Mouse (Mus musculus): Measurements from ENCODE around the gene Bloc1s6. TPM values are rescaled to one million over a fixed set of nuclear protein-coding genes. Genes with fewer than 3 reads are reported as not detected.

Bloc1s6 gene
- polyA plus RNA-seq (2014; fragmentation: Nextera tagmentation; extraction: Ambion mirVana) = 49.6 and 53.9 TPM in 2 replicates

DNA sequence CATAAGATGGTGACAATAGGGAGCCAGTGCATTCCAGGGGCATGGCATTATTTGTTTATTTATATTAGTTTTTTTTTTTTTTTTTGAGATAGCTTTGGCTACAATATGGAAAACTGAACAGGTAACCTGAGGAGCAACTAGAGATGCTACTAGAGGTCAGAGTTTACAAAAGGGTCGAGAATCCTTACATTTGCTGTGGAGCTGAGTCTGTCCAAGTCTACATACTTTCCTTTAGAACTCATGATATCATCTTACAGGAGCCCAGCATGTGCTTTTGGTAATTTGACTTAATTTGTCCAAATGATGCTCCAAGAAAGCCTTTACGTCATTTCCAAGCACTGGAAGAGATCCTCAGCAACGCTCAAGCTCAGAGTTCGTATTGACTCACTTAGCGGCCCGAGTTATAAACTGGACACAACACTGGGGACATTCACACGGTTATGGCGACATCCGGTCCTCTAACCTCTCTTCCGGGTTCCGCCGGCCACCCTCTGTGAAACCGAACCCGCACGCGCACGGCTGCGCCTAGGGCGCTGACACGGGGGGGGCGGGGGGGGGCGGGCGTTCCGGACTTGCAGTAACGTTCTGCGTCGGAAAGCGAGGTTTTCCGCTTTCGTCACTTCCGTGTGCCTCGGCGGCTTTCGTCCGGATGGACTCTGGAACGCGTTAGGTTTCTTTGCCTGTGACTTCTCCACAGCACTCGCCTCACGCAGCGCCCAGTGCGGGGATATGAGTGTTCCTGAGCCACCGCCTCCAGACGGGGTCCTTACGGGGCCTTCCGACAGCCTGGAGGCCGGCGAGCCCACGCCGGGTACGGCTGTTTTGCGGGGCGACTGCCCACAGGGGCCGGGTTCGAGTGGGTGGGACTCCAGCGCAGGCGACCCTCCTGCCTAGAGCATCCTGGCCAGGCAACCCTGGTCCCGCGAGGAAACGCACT lies at the start of gene Bloc1s6:
Gene Bloc1s6 (plus strand): TSS at position 610 of the 937 bp plus-strand sequence.
- Histone ChIP-seq H3K9ac (ENCODE audit: low read length) (peak within 1 kb of the TSS; percentile 74), H3K36me3 (ENCODE audit: control insufficient read depth, insufficient read depth, low read length) (no peaks in the 10 kb centered on the region), H3K9me3 (ENCODE audit: control insufficient read depth, low read length) (no peaks in the 10 kb centered on the region), H3K4me1 (replicated peaks; ENCODE audit: control insufficient read depth, insufficient read depth, low read length) (peaks cover 8% of the 10 kb centered on the region), H3K27me3 (replicated peaks; ENCODE audit: control insufficient read depth, insufficient read depth, low read length) (peaks cover 3% of the 10 kb centered on the region; the same call in 1 of the 2 replicates), H3K27ac (ENCODE audit: low read depth) (peak within 1 kb of the TSS; percentile 75), H3K4me2 (ENCODE audit: low read length) (peak within 1 kb of the TSS; percentile 83), H3K4me3 (ENCODE audit: low read depth, low read length) (peak within 1 kb of the TSS; percentile 80)
- WGBS = 1% methylated on average over 48 of the region's 59 CpGs
- DNase-seq (ENCODE audit: low spot score) = peak; percentile 97
- peak; percentile 92 for ATAC-seq (replicated peaks; ENCODE audit: low FRiP score, low TSS enrichment, low read depth)

DNA sequence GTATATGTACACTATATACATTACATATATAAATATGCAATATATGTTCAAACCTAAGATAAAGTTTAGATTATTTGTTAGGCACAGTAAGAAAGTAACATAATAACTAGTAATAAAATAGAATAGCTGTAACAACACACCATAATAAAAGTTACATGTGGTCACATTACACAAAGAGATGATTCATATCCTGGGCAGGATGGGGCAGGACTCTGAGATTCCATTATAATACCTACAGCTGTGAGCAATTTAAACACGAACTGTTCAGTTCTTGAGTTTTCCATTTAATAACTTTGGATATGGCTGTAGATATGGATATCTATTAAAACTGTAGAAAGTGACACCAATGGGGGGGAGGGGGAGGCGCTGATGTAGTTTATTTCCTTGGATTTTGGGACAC lies 40.8 kb upstream of the Bloc1s6 start:
- WGBS = 75% methylated on average over 2 of the region's 2 CpGs

DNA sequence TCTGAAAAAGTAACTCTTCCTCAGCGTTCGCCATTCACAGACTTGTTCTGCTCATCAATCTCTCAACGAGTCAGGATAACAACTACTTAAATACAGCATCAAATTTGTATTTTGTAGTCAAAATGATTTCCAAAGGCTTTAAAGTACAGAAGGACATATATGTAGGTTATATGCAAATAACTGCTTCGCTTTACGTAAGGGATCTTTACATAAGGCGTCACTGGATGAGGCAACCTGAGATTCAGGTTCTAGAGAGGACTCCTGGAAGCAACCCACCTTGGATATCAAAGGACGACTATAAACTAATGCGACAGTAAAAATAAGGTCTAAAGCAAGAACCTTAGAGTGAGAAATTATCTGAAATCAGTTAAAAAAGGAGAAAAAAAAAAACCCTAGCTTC lies 37.3 kb upstream of the Bloc1s6 start:
- Histone ChIP-seq H3K9me3 (ENCODE audit: control insufficient read depth, low read length) (no peaks in the 10 kb centered on the region), H3K4me3 (ENCODE audit: low read depth, low read length) (peak overlapping the region; percentile 76), H3K4me2 (ENCODE audit: low read length) (peak overlapping the region; percentile 86), H3K27ac (ENCODE audit: low read depth) (no peak overlapping the region), H3K4me1 (replicated peaks; ENCODE audit: control insufficient read depth, insufficient read depth, low read length) (peaks cover 11% of the 10 kb centered on the region), H3K27me3 (replicated peaks; ENCODE audit: control insufficient read depth, insufficient read depth, low read length) (no peaks in the 10 kb centered on the region), H3K36me3 (ENCODE audit: control insufficient read depth, insufficient read depth, low read length) (no peaks in the 10 kb centered on the region), H3K9ac (ENCODE audit: low read length) (peak overlapping the region; percentile 71)
- 66% methylated on average over 8 of the region's 8 CpGs for WGBS
- ATAC-seq (replicated peaks; ENCODE audit: low FRiP score, low TSS enrichment, low read depth) (no peak), DNase-seq (ENCODE audit: low spot score) (no peak)

More for the DNA sequence above, 40.8 kb upstream of the Bloc1s6 start:
- Histone ChIP-seq H3K4me2 (ENCODE audit: low read length) (no peak overlapping the region), H3K4me1 (replicated peaks; ENCODE audit: control insufficient read depth, insufficient read depth, low read length) (peaks cover 11% of the 10 kb centered on the region), H3K4me3 (ENCODE audit: low read depth, low read length) (no peak overlapping the region), H3K9me3 (ENCODE audit: control insufficient read depth, low read length) (no peaks in the 10 kb centered on the region), H3K27ac (ENCODE audit: low read depth) (no peak overlapping the region), H3K9ac (ENCODE audit: low read length) (no peak overlapping the region), H3K27me3 (replicated peaks; ENCODE audit: control insufficient read depth, insufficient read depth, low read length) (no peaks in the 10 kb centered on the region), H3K36me3 (ENCODE audit: control insufficient read depth, insufficient read depth, low read length) (no peaks in the 10 kb centered on the region)
- ATAC-seq (replicated peaks; ENCODE audit: low FRiP score, low TSS enrichment, low read depth) (no peak), DNase-seq (ENCODE audit: low spot score) (no peak)

DNA sequence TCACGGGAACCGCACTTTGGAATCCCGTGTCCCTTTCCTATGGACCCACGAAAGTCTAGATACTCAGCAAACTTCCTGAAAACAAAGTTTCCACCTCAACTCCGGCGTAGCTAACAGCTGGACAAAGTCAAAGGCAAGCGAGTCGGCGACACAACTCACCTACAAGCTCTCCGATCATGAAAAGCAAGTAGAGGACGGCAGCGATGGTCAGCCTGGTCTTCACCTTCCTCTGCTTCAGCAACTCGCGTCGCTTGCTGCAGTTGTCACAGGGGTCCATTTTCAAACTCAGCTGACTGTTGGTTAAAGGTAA lies 36.5 kb upstream of the Bloc1s6 start:
- ATAC-seq (replicated peaks; ENCODE audit: low FRiP score, low TSS enrichment, low read depth) (no peak), DNase-seq (ENCODE audit: low spot score) (no peak)
- Histone ChIP-seq H3K4me2 (ENCODE audit: low read length) (peak overlapping the region; percentile 86), H3K27ac (ENCODE audit: low read depth) (peak overlapping the region; percentile 59; the same call in 1 of the 2 replicates), H3K9ac (ENCODE audit: low read length) (peak overlapping the region; percentile 71), H3K36me3 (ENCODE audit: control insufficient read depth, insufficient read depth, low read length) (no peaks in the 10 kb centered on the region), H3K4me1 (replicated peaks; ENCODE audit: control insufficient read depth, insufficient read depth, low read length) (peaks cover 11% of the 10 kb centered on the region), H3K4me3 (ENCODE audit: low read depth, low read length) (peak overlapping the region; percentile 76), H3K9me3 (ENCODE audit: control insufficient read depth, low read length) (no peaks in the 10 kb centered on the region), H3K27me3 (replicated peaks; ENCODE audit: control insufficient read depth, insufficient read depth, low read length) (no peaks in the 10 kb centered on the region)
- under 1% methylated on average over 15 of the region's 15 CpGs for WGBS

DNA sequence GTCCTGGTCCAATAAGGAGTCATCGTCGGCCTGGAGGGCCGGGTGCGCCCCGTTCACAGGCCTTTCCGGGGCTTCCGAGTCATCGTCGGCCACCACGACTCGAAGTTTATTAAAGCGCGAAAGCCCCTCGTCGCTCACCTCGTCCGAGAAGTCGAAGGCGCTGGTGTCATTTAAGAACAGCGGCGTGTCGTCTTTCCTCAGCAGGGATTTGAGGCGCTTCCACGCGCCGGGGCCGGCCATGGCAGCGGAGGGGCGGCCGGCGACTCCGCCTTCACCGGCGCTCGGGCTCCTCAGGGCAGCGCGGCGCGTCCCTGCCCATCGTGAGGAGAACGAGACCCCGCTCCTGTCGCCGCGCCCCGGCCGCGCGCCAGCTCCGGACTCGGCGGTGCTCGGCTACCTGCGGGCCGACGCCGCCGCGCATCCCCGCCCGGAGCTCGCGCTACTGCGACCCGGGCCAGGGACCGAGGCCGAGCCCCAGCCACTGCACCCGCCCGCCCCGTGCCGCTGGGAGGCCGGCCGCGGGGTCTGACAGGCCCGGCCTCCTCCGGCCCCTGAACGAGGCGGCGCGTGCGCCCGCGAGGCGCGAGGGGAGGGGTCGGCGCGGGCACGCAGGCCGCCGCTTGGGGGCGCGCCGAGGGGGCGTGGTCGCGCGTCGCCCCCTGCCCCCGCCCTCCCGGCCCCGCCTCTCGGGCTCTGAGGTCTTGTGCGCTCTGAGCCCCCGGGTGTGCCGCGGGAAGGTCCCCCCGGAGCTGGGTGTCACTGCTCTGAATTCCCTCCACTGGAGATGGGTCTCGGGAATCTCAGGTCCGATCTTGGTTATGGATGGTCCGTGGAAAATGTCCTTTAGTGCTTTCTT lies 35.9 kb upstream of the Bloc1s6 start, which contains the start of gene Slc30a4:
Gene Slc30a4 (minus strand): TSS at position 483 of the 856 bp plus-strand sequence.
- peaks cover 11% of the 10 kb centered on the region for H3K4me1 ChIP-seq (replicated peaks; ENCODE audit: control insufficient read depth, insufficient read depth, low read length)
- no peaks in the 10 kb centered on the region for H3K36me3 ChIP-seq (ENCODE audit: control insufficient read depth, insufficient read depth, low read length)
- H3K27me3 ChIP-seq (replicated peaks; ENCODE audit: control insufficient read depth, insufficient read depth, low read length) = no peaks in the 10 kb centered on the region
- ATAC-seq (replicated peaks; ENCODE audit: low FRiP score, low TSS enrichment, low read depth) = peak; percentile 99
- peak within 1 kb of the TSS; percentile 86 for H3K4me2 ChIP-seq (ENCODE audit: low read length)
- peak; percentile 85 for DNase-seq (ENCODE audit: low spot score)
- peak within 1 kb of the TSS; percentile 71 for H3K9ac ChIP-seq (ENCODE audit: low read length)
- peak within 1 kb of the TSS; percentile 59 for H3K27ac ChIP-seq (ENCODE audit: low read depth)
- H3K9me3 ChIP-seq (ENCODE audit: control insufficient read depth, low read length) = no peaks in the 10 kb centered on the region
- H3K4me3 ChIP-seq (ENCODE audit: low read depth, low read length) = peak within 1 kb of the TSS; percentile 76
- WGBS = under 1% methylated on average over 79 of the region's 111 CpGs

DNA sequence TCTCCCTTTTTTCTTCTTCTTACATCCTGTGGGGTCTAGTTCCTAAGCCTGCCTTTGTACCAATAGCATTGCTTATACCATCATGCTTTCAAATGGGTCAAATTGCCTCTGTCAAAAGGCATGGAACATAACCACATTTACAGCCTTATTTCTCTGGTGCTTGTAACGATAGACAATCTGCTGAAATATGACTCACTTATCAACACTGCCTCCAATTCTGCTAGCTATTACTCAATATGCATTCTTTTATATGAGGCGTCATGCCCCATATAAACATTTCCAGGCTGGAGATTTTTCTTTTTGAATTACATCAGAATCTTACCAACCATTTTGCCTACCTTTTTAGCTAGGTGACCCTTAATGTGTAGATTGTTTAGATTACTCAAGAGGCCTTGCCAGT lies 33.7 kb upstream of the Bloc1s6 start:
- DNase-seq (ENCODE audit: low spot score) (no peak), ATAC-seq (replicated peaks; ENCODE audit: low FRiP score, low TSS enrichment, low read depth) (no peak)
- Histone ChIP-seq H3K27me3 (replicated peaks; ENCODE audit: control insufficient read depth, insufficient read depth, low read length) (no peaks in the 10 kb centered on the region), H3K4me1 (replicated peaks; ENCODE audit: control insufficient read depth, insufficient read depth, low read length) (peaks cover 11% of the 10 kb centered on the region), H3K4me2 (ENCODE audit: low read length) (no peak overlapping the region), H3K9me3 (ENCODE audit: control insufficient read depth, low read length) (no peaks in the 10 kb centered on the region), H3K27ac (ENCODE audit: low read depth) (no peak overlapping the region), H3K36me3 (ENCODE audit: control insufficient read depth, insufficient read depth, low read length) (no peaks in the 10 kb centered on the region), H3K9ac (ENCODE audit: low read length) (no peak overlapping the region), H3K4me3 (ENCODE audit: low read depth, low read length) (no peak overlapping the region)
- 65% methylated on average over 2 of the region's 2 CpGs for WGBS

DNA sequence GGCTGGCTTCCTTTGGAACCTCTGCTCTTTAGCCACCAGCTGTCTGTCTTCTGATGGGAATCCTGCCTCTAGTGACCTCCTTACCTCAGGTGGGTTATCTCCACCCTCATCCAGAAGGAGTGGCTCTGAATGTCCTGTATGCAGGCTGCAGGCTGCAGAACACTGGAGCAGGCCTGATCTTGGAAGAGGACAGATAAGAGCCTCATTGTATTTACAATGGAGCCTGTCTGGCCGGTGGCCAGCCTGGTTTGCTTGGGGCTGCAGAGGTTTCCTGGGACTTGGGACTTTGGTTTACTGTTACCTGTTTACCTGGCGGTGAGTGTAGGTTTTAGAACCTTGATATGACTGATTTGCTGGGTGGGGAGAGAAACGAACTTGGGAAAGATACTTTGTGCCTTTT lies 30.2 kb upstream of the Bloc1s6 start:
- Histone ChIP-seq H3K27ac (ENCODE audit: low read depth) (peak overlapping the region; percentile 44; the same call in 1 of the 2 replicates), H3K4me1 (replicated peaks; ENCODE audit: control insufficient read depth, insufficient read depth, low read length) (no peaks in the 10 kb centered on the region), H3K36me3 (ENCODE audit: control insufficient read depth, insufficient read depth, low read length) (no peaks in the 10 kb centered on the region), H3K4me3 (ENCODE audit: low read depth, low read length) (no peak overlapping the region), H3K9me3 (ENCODE audit: control insufficient read depth, low read length) (no peaks in the 10 kb centered on the region), H3K4me2 (ENCODE audit: low read length) (no peak overlapping the region), H3K9ac (ENCODE audit: low read length) (no peak overlapping the region), H3K27me3 (replicated peaks; ENCODE audit: control insufficient read depth, insufficient read depth, low read length) (no peaks in the 10 kb centered on the region)
- DNase-seq (ENCODE audit: low spot score) = no peak
- ATAC-seq (replicated peaks; ENCODE audit: low FRiP score, low TSS enrichment, low read depth) = peak; percentile 85
- WGBS = 37% methylated on average over 3 of the region's 3 CpGs

DNA sequence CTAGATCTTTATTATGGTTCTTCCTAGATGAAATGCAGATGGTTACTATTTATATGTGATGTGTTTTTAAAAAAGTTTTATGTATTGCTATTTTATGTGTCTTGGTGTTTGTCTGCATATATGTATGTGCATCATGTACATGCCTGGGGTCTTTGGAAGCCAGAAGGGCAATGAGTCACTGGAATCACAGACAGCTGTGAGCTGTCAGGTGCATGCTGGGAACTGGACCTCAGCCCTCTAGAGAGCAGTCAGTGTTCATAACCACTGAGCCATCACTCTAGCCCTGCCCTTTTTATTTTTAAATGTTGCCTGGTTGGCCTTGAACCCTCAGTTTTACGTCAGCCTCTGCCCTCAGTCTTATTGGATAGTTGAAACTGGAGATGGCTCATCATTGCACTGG lies 29.1 kb upstream of the Bloc1s6 start:
- Histone ChIP-seq H3K36me3 (ENCODE audit: control insufficient read depth, insufficient read depth, low read length) (no peaks in the 10 kb centered on the region), H3K27ac (ENCODE audit: low read depth) (no peak overlapping the region), H3K27me3 (replicated peaks; ENCODE audit: control insufficient read depth, insufficient read depth, low read length) (no peaks in the 10 kb centered on the region), H3K4me2 (ENCODE audit: low read length) (no peak overlapping the region), H3K9ac (ENCODE audit: low read length) (no peak overlapping the region), H3K9me3 (ENCODE audit: control insufficient read depth, low read length) (no peaks in the 10 kb centered on the region), H3K4me1 (replicated peaks; ENCODE audit: control insufficient read depth, insufficient read depth, low read length) (no peaks in the 10 kb centered on the region), H3K4me3 (ENCODE audit: low read depth, low read length) (no peak overlapping the region)
- 92% methylated on average over 1 of the region's 1 CpGs for WGBS
- DNase-seq (ENCODE audit: low spot score) = no peak
- ATAC-seq (replicated peaks; ENCODE audit: low FRiP score, low TSS enrichment, low read depth) = no peak
